Mouse (Mus musculus) G1E (cell line): ENCODE measurements around the gene Fam180a.

Experiments
- CTCF ChIP-seq: IDR thresholded peaks from 2 replicates; pipeline ENCODE4 v1.5.1; 2012; ENCODE audit warnings: low read depth, low read length, inconsistent platforms, mixed read lengths
- GATA1 ChIP-seq: IDR thresholded peaks from 2 replicates; pipeline ENCODE4 v1.6.1; 2012; ENCODE audit warnings: borderline replicate concordance, low read length, inconsistent platforms, mixed read lengths
- POLR2AphosphoS5 ChIP-seq: IDR thresholded peaks from 2 replicates; pipeline ENCODE4 v1.6.1; 2012; ENCODE audit warnings: low read depth, low read length, inconsistent platforms; ENCODE audit not compliant: insufficient replicate concordance
- TAL1 ChIP-seq: conservative IDR thresholded peaks from 2 replicates; pipeline ENCODE4 v1.6.1; 2012; ENCODE audit warnings: low read depth, low read length, inconsistent platforms, mixed read lengths

DNA sequence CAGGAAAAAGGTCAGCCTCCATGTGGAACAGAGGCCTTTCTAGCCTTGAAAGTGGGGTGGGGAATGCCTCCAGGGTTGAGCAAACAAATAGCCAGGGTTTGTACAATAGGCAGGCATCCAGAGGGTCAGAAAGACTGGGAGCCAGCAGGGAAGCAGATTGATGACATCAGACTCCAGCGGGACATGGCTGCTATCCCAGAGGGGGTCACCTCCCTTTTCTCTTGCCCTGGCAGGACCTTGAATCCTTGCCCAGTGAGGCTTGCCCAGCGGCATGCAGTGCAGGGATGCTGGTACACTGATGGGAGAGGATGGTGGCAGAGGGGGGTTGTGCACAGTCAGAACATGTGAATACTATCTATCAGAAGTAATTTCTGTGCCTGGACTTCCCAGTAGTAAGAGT, 28.9 kb downstream of the Fam180a start:
- no peak for TF ChIP-seq CTCF
- no peak for TF ChIP-seq POLR2AphosphoS5
- TF ChIP-seq GATA1 = no peak
- no peak for TF ChIP-seq TAL1
